Comparison of ENCODE assay signal across 22 mouse cellular contexts in genomic region chr7:112509107-112509506, GRCm38 (mm10).
DNase-seq lines count a peak whose midpoint lies in the region; ATAC-seq and TF ChIP-seq lines count a peak whose summit lies in the region.
"Had no signal": no experiment of that assay in that cellular context is flagged by ENCODE, and none has a peak within 500 bp of the region (broad histone marks: within the 10 kb centered on the region; RNA-seq: fewer than 3 reads in every experiment).

No protein-coding gene starts in this region.

- H3K9ac ChIP-seq in intestine, embryonic 14.5 days (ENCODE audit: low read length): no peak overlapping the region
- no peak overlapping the region for H3K9ac ChIP-seq in intestine, postnatal 0 days (ENCODE audit: low read depth, low read length)
- H3K9ac ChIP-seq in midbrain, postnatal 0 days (replicated peaks; ENCODE audit: low read length, poor library complexity, severe bottlenecking): no peak overlapping the region
- H3K9ac ChIP-seq: embryonic facial prominence, embryonic 13.5 days; forebrain, embryonic 15.5 days; hindbrain, embryonic 12.5 days; limb, embryonic 12.5 days; liver, postnatal 0 days; midbrain, embryonic 12.5 days had no signal

- H3K9me3 ChIP-seq in intestine, embryonic 14.5 days (ENCODE audit: control insufficient read depth, low read length): no peaks in the 10 kb centered on the region
- H3K9me3 ChIP-seq in intestine, postnatal 0 days (ENCODE audit: control insufficient read depth): no peaks in the 10 kb centered on the region
- H3K9me3 ChIP-seq in midbrain, embryonic 10.5 days (replicated peaks): no peaks in the 10 kb centered on the region
- no peaks in the 10 kb centered on the region for H3K9me3 ChIP-seq in midbrain, postnatal 0 days (ENCODE audit: low read length)
- H3K9me3 ChIP-seq: embryonic facial prominence, embryonic 13.5 days; forebrain, embryonic 15.5 days; hindbrain, embryonic 12.5 days; limb, embryonic 12.5 days; midbrain, embryonic 12.5 days had no signal

- ATAC-seq in intestine, embryonic 14.5 days (replicated peaks; ENCODE audit: low FRiP score, low TSS enrichment, low read depth): no peak
- no peak for ATAC-seq in intestine, postnatal 0 days
- no peak for ATAC-seq in midbrain, postnatal 0 days (ENCODE audit: low FRiP score)
- ATAC-seq: forebrain, embryonic 15.5 days; liver, postnatal 0 days had no signal

- H3K27me3 ChIP-seq in intestine, embryonic 14.5 days (replicated peaks; ENCODE audit: control insufficient read depth, insufficient read depth, low read length): no peaks in the 10 kb centered on the region
- H3K27me3 ChIP-seq in intestine, postnatal 0 days (replicated peaks; ENCODE audit: control insufficient read depth, insufficient read depth, low read length): no peaks in the 10 kb centered on the region
- H3K27me3 ChIP-seq in midbrain, embryonic 10.5 days (ENCODE audit: low read depth, poor library complexity, severe bottlenecking): no peaks in the 10 kb centered on the region
- H3K27me3 ChIP-seq in midbrain, postnatal 0 days (ENCODE audit: insufficient read depth, low read length): no peaks in the 10 kb centered on the region
- no peaks in the 10 kb centered on the region for H3K27me3 ChIP-seq in myocyte (ENCODE audit: control insufficient read depth, insufficient read depth, insufficient read length)
- H3K27me3 ChIP-seq: embryonic facial prominence, embryonic 13.5 days; forebrain, embryonic 15.5 days; hindbrain, embryonic 12.5 days had no signal

- H3K4me2 ChIP-seq in intestine, embryonic 14.5 days (ENCODE audit: low read length): no peak overlapping the region
- H3K4me2 ChIP-seq in intestine, postnatal 0 days (replicated peaks; ENCODE audit: low read depth): no peak overlapping the region
- H3K4me2 ChIP-seq in midbrain, postnatal 0 days (ENCODE audit: low read depth, low read length, poor library complexity, severe bottlenecking): no peak overlapping the region
- H3K4me2 ChIP-seq in myocyte (ENCODE audit: low read depth): peak overlapping the region; percentile 12
- H3K4me2 ChIP-seq: embryonic facial prominence, embryonic 13.5 days; forebrain, embryonic 15.5 days; heart, embryonic 11.5 days; hindbrain, embryonic 12.5 days; limb, embryonic 12.5 days; liver, embryonic 11.5 days; midbrain, embryonic 12.5 days had no signal

- 38% methylated on average over 8 of the region's 8 CpGs for WGBS in intestine, embryonic 14.5 days
- WGBS in intestine, postnatal 0 days: 73% methylated on average over 8 of the region's 8 CpGs
- 89% methylated on average over 8 of the region's 8 CpGs for WGBS in midbrain, embryonic 10.5 days
- 83% methylated on average over 8 of the region's 8 CpGs for WGBS in midbrain, postnatal 0 days

- H3K27ac ChIP-seq in intestine, embryonic 14.5 days (ENCODE audit: low read depth): peak overlapping the region; percentile 18
- no peak overlapping the region for H3K27ac ChIP-seq in intestine, postnatal 0 days (ENCODE audit: low read depth, low read length)
- H3K27ac ChIP-seq in midbrain, embryonic 10.5 days (replicated peaks): 0 out of 2 replicates have a peak overlapping the region, but pooled peaks have one; percentile 24
- no peak overlapping the region for H3K27ac ChIP-seq in midbrain, postnatal 0 days (ENCODE audit: low read depth, low read length)
- H3K27ac ChIP-seq: forebrain, embryonic 15.5 days; hindbrain, embryonic 12.5 days; limb, embryonic 12.5 days; midbrain, embryonic 12.5 days had no signal

- peaks cover 5% of the 10 kb centered on the region for H3K79me2 ChIP-seq in myocyte (ENCODE audit: control insufficient read depth, insufficient read depth)

- TF ChIP-seq CTCF in intestine, postnatal 0 days (IDR thresholded peaks at IDR 0.05; ENCODE audit: low read depth): no peak
- no peak for TF ChIP-seq CTCF in midbrain, postnatal 0 days (IDR thresholded peaks at IDR 0.05)

- DNase-seq in intestine, embryonic 14.5 days (ENCODE audit: low spot score): no peak
- no peak for DNase-seq in midbrain, embryonic 10.5 days (ENCODE audit: low spot score)
- DNase-seq in midbrain, postnatal 0 days (ENCODE audit: low spot score): no peak
- no peak for DNase-seq in thymus, postnatal 36 days
- DNase-seq in urinary bladder, adult 18-20 months (ENCODE audit: low spot score in 2 of 2): no peak
- DNase-seq: adrenal gland, adult 2 months; cerebellum, adult 18-20 months; cerebellum, postnatal 25 days; heart, postnatal 14 days; kidney, adult 11 months; kidney, postnatal 10 days; liver, postnatal 0 days; thymus, postnatal 25 days had no signal

- no peak overlapping the region for H3K4me3 ChIP-seq in intestine, embryonic 14.5 days (ENCODE audit: low read depth, low read length)
- H3K4me3 ChIP-seq in intestine, postnatal 0 days (ENCODE audit: low read depth, low read length): no peak overlapping the region
- H3K4me3 ChIP-seq in midbrain, embryonic 10.5 days: no peak overlapping the region
- H3K4me3 ChIP-seq in midbrain, postnatal 0 days (ENCODE audit: low read depth, low read length): no peak overlapping the region
- H3K4me3 ChIP-seq in myocyte: no peak overlapping the region
- H3K4me3 ChIP-seq: embryonic facial prominence, embryonic 13.5 days; forebrain, embryonic 15.5 days; hindbrain, embryonic 12.5 days; limb, embryonic 12.5 days; midbrain, embryonic 12.5 days had no signal

- no peak overlapping the region for H3ac ChIP-seq in myocyte (ENCODE audit: control insufficient read depth, insufficient read length)

- H3K36me3 ChIP-seq in intestine, embryonic 14.5 days (ENCODE audit: control insufficient read depth, insufficient read depth, low read length): no peaks in the 10 kb centered on the region
- H3K36me3 ChIP-seq in intestine, postnatal 0 days (ENCODE audit: control insufficient read depth, insufficient read depth): no peaks in the 10 kb centered on the region
- no peaks in the 10 kb centered on the region for H3K36me3 ChIP-seq in midbrain, embryonic 10.5 days
- no peaks in the 10 kb centered on the region for H3K36me3 ChIP-seq in midbrain, postnatal 0 days (ENCODE audit: insufficient read depth, low read length)
- no peaks in the 10 kb centered on the region for H3K36me3 ChIP-seq in myocyte (ENCODE audit: control insufficient read depth, insufficient read depth)
- H3K36me3 ChIP-seq: embryonic facial prominence, embryonic 13.5 days; forebrain, embryonic 15.5 days; hindbrain, embryonic 12.5 days; limb, embryonic 12.5 days; midbrain, embryonic 12.5 days had no signal

- H3K4me1 ChIP-seq in intestine, embryonic 14.5 days (replicated peaks; ENCODE audit: control insufficient read depth, insufficient read depth, low read length): peaks cover 46% of the 10 kb centered on the region
- H3K4me1 ChIP-seq in intestine, postnatal 0 days (replicated peaks; ENCODE audit: control insufficient read depth, insufficient read depth, low read length): no peaks in the 10 kb centered on the region
- H3K4me1 ChIP-seq in midbrain, embryonic 10.5 days: peaks cover 42% of the 10 kb centered on the region
- H3K4me1 ChIP-seq in midbrain, postnatal 0 days (ENCODE audit: insufficient read depth, low read length): peaks cover 7% of the 10 kb centered on the region; the same call in 1 of the 2 replicates

- TF ChIP-seq POLR2A in myocyte (IDR thresholded peaks at IDR 0.05; ENCODE audit: insufficient read length, low read depth): no peak

TF ChIP-seq in myocyte, 11 proteins besides CTCF, POLR2A, EP300 and RAD21:
- TF ChIP-seq MYOG (IDR thresholded peaks at IDR 0.05; ENCODE audit: control insufficient read depth in 1 of 3, insufficient read depth in 1 of 3, insufficient read length in 2 of 3, low read depth in 2 of 3) (no peak), POLR2AphosphoS2 (IDR thresholded peaks at IDR 0.05; ENCODE audit: insufficient read length, low read depth) (no peak), REST (IDR thresholded peaks at IDR 0.05; ENCODE audit: insufficient read depth, insufficient read length) (no peak)

Comparison
In these comparisons a context has a peak if more than half of its experiments do, and no peak if none do; other contexts are left out.
1. H3K27ac ChIP-seq: peak in intestine, embryonic 14.5 days (single experiment) and midbrain, embryonic 10.5 days (single experiment); none in intestine, postnatal 0 days (single experiment) and midbrain, postnatal 0 days (single experiment).